Mouse (Mus musculus) lung, embryonic 14.5 days (tissue): ENCODE data around the gene 2700097O09Rik. TPM values are rescaled to one million over a fixed set of nuclear protein-coding genes. Genes with fewer than 3 reads are reported as not detected.
A peak's percentile ranks its signal among the peaks of the same experiment; 100 is the strongest.

Source experiments
- ATAC-seq: fragments of 200-750 bp; cut with Nextera tagmentation; 2 replicates; pipeline ENCODE4 v1.8.0; 2017; ENCODE audit warnings: mild to moderate bottlenecking, moderate TSS enrichment, moderate library complexity; ENCODE audit not compliant: insufficient read depth
- DNase-seq: peaks from one replicate; pipeline ENCODE4 v3.0.0-alpha.2; 2015
- H3K27ac ChIP-seq: fragments of 300-500 bp; sonication (generic); 2 replicates; pipeline ENCODE4 v1.5.1; 2014; ENCODE audit warnings: low read depth, mild to moderate bottlenecking, moderate library complexity
- H3K27me3 ChIP-seq: fragments of 300-500 bp; sonication (generic); 2 replicates; pipeline ENCODE4 v1.6.1; 2014; ENCODE audit warnings: low read length, control low read depth; ENCODE audit not compliant: insufficient read depth
- H3K36me3 ChIP-seq: fragments of 300-500 bp; sonication (generic); 2 replicates; pipeline ENCODE4 v1.6.1; 2014; ENCODE audit warnings: control low read depth; ENCODE audit not compliant: insufficient read depth
- H3K4me1 ChIP-seq: fragments of 300-500 bp; sonication (generic); 2 replicates; pipeline ENCODE4 v1.6.1; 2014; ENCODE audit warnings: antibody characterized with exemption, control low read depth; ENCODE audit not compliant: insufficient read depth
- H3K4me2 ChIP-seq: fragments of 300-500 bp; sonication (generic); 2 replicates; pipeline ENCODE4 v1.6.1; 2014; ENCODE audit warnings: mild to moderate bottlenecking
- H3K4me3 ChIP-seq: fragments of 300-500 bp; sonication (generic); 2 replicates; pipeline ENCODE4 v1.5.1; 2014; ENCODE audit warnings: low read depth, low read length
- H3K9ac ChIP-seq: fragments of 300-500 bp; sonication (generic); 2 replicates; pipeline ENCODE4 v1.6.1; 2014
- H3K9me3 ChIP-seq: fragments of 300-500 bp; sonication (generic); 2 replicates; pipeline ENCODE4 v1.6.1; 2016; ENCODE audit warnings: low read depth, low read length, control low read depth
- CTCF ChIP-seq: IDR thresholded peaks from 2 replicates; pipeline ENCODE4 v1.5.1; 2016; ENCODE audit warnings: antibody characterized with exemption, low read depth
- WGBS: fragments of 180-500 bp; shearing (Covaris S2); extraction: QIAGEN DNeasy Blood & Tissue Kit; methylation state at CpG from one replicate; pipeline ENCODE4 v1.1.7; 2014; 5-methylcytosine and 5-hydroxymethylcytosine counted together
- polyA plus RNA-seq: library from polyadenylated mRNA; unstranded; fragments of >200 nt; fragmentation: Nextera tagmentation; extraction: Ambion mirVana; gene quantifications from 2 replicates; pipeline ENCODE4 v1.2.1, GENCODE M21; 2014

Gene 2700097O09Rik
- polyA plus RNA-seq, 1 experiment from 2014 or later, result 36.1 TPM

DNA sequence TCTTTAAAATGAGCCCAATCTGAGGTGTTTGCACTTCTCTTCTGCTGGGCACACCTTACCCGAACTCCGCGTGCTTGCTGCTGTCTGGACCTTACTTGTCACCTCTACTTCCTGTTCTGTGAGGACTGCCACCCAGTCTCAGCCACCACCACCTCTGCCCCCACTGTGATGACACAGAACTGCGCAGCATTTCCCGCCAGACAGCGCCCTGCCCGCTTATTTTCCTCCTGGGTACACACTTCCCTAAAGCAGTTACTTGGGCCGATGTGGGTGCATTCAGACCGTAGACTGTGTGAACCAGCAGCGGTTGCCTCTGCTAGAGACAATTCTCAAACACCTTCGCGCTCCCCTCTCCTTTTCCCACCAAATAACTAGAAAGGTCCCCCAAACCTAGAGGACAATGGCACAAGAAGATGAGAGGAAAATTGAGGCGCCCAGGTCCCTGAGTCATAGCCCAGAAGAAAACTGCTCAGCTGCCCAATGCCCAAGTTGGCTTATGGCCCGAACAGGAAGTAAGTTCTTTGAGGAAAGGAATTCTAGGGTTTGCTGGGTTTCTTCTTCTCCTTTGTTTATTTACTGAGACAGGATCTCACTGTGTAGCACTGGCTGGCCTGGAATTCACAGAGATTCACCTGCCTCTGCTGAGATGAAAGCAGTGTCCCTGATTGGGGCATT, 80.8 kb downstream of the 2700097O09Rik start:
- no peak for TF ChIP-seq CTCF
- Histone ChIP-seq H3K9ac (no peak overlapping the region), H3K4me2 (no peak overlapping the region), H3K4me1 (no peaks in the 10 kb centered on the region), H3K4me3 (no peak overlapping the region), H3K36me3 (no peaks in the 10 kb centered on the region), H3K27me3 (no peaks in the 10 kb centered on the region), H3K27ac (no peak overlapping the region), H3K9me3 (no peaks in the 10 kb centered on the region)
- DNase-seq (peak; percentile 20), ATAC-seq (no peak)
- 68% methylated on average over 14 of the region's 14 CpGs for WGBS

DNA sequence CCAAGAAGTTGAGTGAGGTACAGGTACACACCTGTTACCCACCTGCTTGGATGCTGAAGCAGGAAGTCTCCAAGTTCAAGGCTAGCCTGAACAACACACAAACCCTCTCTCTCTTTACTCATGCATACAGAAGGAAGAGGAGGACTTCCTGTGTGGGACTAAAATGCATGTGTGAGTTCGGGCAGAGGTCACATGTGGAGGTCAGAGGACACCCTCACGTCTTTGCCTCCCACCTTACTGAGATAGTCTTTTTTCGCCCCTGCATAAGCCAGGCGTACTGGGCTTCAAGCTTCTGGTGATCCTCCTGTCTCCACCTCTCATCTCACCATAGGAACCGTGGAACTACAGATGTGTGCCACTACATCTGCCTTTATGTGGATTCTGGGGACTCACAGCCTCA, 81.5 kb downstream of the 2700097O09Rik start:
- no peak for ATAC-seq
- Histone ChIP-seq H3K9ac (no peak overlapping the region), H3K4me3 (no peak overlapping the region), H3K4me2 (no peak overlapping the region), H3K27ac (no peak overlapping the region), H3K4me1 (no peaks in the 10 kb centered on the region), H3K27me3 (no peaks in the 10 kb centered on the region), H3K9me3 (no peaks in the 10 kb centered on the region), H3K36me3 (no peaks in the 10 kb centered on the region)
- DNase-seq, result no peak
- no peak for TF ChIP-seq CTCF
- WGBS, result 65% methylated on average over 5 of the region's 5 CpGs

GRCm38 (mm10) chr12:54996979-54997474, 82.9 kb downstream of the 2700097O09Rik start:
- no peaks in the 10 kb centered on the region for H3K4me1 ChIP-seq
- H3K27me3 ChIP-seq, result no peaks in the 10 kb centered on the region
- DNase-seq (no peak), ATAC-seq (no peak)
- H3K4me3 ChIP-seq, result no peak overlapping the region
- WGBS, result 78% methylated on average over 6 of the region's 6 CpGs
- H3K4me2 ChIP-seq, result no peak overlapping the region
- H3K9ac ChIP-seq, result no peak overlapping the region
- H3K27ac ChIP-seq, result no peak overlapping the region
- no peak for TF ChIP-seq CTCF
- no peaks in the 10 kb centered on the region for H3K9me3 ChIP-seq
- no peaks in the 10 kb centered on the region for H3K36me3 ChIP-seq

DNA sequence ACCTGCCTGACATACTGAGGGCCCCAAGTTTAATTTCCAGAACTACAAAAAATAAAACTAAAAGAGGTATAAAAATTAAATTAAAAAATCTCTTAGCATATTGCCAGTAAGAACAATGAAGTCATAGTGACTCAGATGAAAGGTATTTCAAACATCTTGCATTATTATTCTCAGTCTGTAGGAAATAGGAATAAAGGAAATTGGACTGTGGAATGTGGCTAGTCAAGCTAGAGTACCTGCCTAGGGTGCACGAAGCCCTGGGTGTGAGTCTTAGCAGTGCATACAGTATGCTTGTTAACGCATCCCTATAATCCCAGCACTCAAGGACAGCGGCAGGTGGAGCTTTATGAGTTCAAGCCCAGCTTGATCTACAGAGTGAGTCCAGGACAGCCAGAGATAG, 83.9 kb downstream of the 2700097O09Rik start:
- TF ChIP-seq CTCF, result no peak
- Histone ChIP-seq H3K4me3 (no peak overlapping the region), H3K9me3 (no peaks in the 10 kb centered on the region), H3K9ac (no peak overlapping the region), H3K27me3 (no peaks in the 10 kb centered on the region), H3K4me1 (no peaks in the 10 kb centered on the region), H3K4me2 (no peak overlapping the region), H3K36me3 (no peaks in the 10 kb centered on the region), H3K27ac (no peak overlapping the region)
- 54% methylated on average over 3 of the region's 3 CpGs for WGBS
- DNase-seq (no peak), ATAC-seq (no peak)

Other genes with a start within 250 kb of the 2700097O09Rik start
- gene Cfl2, start 217.2 kb downstream of the 2700097O09Rik start, polyA plus RNA-seq, result 180 and 196 TPM in 2 replicates
- not detected in 2 replicates for gene Gm20403, start 93.6 kb downstream of the 2700097O09Rik start, polyA plus RNA-seq
- gene Baz1a, start 65.8 kb downstream of the 2700097O09Rik start, polyA plus RNA-seq, result 23.9 and 26.3 TPM in 2 replicates
- 156 and 163 TPM in 2 replicates for gene Srp54a, start 152 bp upstream of the 2700097O09Rik start, polyA plus RNA-seq
- 16.2 and 17.8 TPM in 2 replicates for gene Fam177a, start 44.4 kb upstream of the 2700097O09Rik start, polyA plus RNA-seq
- 56.4 and 57.0 TPM in 2 replicates for gene Srp54b, start 75.0 kb upstream of the 2700097O09Rik start, polyA plus RNA-seq
- 1.7 and 3.0 TPM in 2 replicates for gene 1700047I17Rik2, start 119.5 kb upstream of the 2700097O09Rik start, polyA plus RNA-seq
- 65.5 and 72.7 TPM in 2 replicates for gene Srp54c, start 150.1 kb upstream of the 2700097O09Rik start, polyA plus RNA-seq
- gene 1110008L16Rik, start 219.5 kb upstream of the 2700097O09Rik start, polyA plus RNA-seq, result 15.4 and 17.1 TPM in 2 replicates
- 14.3 and 14.8 TPM in 2 replicates for gene Ppp2r3c, start 222.9 kb upstream of the 2700097O09Rik start, polyA plus RNA-seq